Mouse (Mus musculus): Measurements from ENCODE around the gene Sec11a. TPM values are rescaled to one million over a fixed set of nuclear protein-coding genes. Genes with fewer than 3 reads are reported as not detected.

Sec11a gene
- polyA plus RNA-seq (2017; shearing (Covaris generic)): 286 TPM

DNA sequence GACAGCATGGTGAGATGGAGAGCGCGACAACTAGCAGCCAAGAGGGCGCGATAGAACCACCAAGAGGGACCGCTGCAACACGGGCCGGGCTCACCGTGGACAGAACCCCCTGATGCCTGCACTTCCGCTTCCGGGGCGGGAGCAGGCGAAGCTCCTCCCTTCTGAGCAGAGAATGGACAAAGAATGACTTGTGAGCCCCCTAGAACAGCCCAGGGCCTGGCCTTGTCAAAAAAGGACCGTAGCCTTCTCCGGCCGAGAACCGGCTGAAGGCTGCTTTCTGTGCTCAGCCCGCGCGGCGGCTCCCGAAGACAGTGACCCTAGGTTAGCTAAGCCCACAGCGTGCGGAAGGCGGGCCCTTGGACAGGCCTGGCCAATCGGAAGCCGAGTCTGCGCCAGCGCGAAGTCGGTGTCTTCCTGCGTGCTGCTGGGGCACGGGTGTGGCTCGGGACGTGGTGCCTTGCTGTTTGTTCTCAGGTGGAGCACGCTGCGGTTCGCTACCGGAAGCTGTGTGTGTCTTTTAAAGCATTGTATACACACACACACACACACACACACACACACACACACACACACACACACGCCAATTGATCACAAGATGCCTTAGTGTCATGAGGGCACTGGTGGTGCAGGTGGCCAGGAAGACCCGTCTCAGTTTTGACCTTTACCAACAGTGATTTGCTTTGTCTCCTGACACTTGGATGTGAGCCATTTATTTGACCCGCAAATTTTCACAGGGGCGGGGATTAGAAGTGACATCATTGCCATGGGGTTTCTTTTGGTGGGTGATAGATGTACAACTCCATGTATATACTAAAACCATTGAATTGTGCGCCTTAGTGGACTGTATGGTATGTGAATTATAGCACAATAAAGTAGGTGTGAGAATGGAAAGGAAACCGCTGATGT, at the start of gene Sec11a:
Gene Sec11a, minus strand, starts transcription at position 336 of the 906 bp plus-strand sequence.

GRCm38 (mm10) chr7:80992980-80993833, 45.6 kb upstream of the Sec11a start, which contains the start of gene Zfp592:
Gene Zfp592, plus strand, starts transcription at chr7:80993681.

DNA sequence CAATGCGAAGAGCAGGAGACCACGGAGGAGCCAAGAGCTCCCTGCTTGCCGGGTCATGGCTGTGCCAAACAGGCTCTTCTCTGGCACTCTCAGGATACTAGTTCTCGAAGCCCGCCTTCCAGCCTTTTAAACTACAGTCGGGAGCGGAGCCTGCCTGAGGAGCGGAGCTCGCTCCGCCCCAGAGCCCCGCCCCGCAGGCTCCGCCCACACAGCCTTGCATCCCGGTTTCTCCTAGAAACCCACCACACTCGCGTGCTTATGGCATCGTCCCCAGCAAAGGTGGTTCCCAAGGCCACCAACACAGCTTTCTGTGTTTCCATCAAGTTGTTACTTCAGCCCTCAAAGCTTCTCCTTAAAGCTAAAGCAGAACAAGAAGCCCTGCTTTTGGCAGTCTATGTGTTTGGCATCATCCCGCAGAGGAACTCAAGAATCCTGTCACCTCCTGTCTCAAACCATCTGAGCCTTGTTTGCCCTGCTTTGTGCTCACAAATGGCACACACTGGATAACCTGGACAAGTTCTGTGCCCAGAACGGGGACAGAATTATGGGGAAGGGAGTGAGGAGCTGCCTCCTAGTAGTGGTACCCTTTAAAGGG, 42.6 kb downstream of the Sec11a start, which contains the start of gene Nmb:
Gene Nmb, minus strand, starts transcription at position 156 of the 595 bp plus-strand sequence.

GRCm38 (mm10) chr7:80900944-80901501, 46.6 kb downstream of the Sec11a start, which contains the start of gene Wdr73:
Gene Wdr73, minus strand, starts transcription at chr7:80901269.

GRCm38 (mm10) chr7:80860729-80861274, 86.8 kb downstream of the Sec11a start, which contains the start of gene Zscan2:
Gene Zscan2, plus strand, starts transcription at chr7:80860920.

Other genes starting within 250 kb of the Sec11a start
- gene Iqgap1, start 121.8 kb downstream of the Sec11a start, polyA plus RNA-seq (2017; shearing (Covaris generic)): 302 TPM
- gene Zscan2, start 86.9 kb downstream of the Sec11a start, polyA plus RNA-seq (2017; shearing (Covaris generic)): 7.3 TPM
- 19.2 TPM for gene Wdr73, start 46.5 kb downstream of the Sec11a start, polyA plus RNA-seq (2017; shearing (Covaris generic))
- 32.4 TPM for gene Nmb, start 42.7 kb downstream of the Sec11a start, polyA plus RNA-seq (2017; shearing (Covaris generic))
- 77.6 TPM for gene Zfp592, start 45.9 kb upstream of the Sec11a start, polyA plus RNA-seq (2017; shearing (Covaris generic))
- 0.17 TPM for gene Alpk3, start 109.8 kb upstream of the Sec11a start, polyA plus RNA-seq (2017; shearing (Covaris generic))
- gene Slc28a1, start 167.0 kb upstream of the Sec11a start, polyA plus RNA-seq (2017; shearing (Covaris generic)): 0.13 TPM